Mouse (Mus musculus): ENCODE measurements at regions not wholly inside any gene's neighbourhood (a gene's known extent, or its start where the extent isn't known, plus 50 kb on each side); places are given as distances from the start of the nearest gene placed in this dataset.
A peak's percentile ranks its signal among the peaks of the same experiment; 100 is the strongest.
"Not testable (repeated sequence)": the region's sequence is repeated elsewhere in the genome, so short reads cannot be mapped to it uniquely, and the experiment has no call there.

DNA sequence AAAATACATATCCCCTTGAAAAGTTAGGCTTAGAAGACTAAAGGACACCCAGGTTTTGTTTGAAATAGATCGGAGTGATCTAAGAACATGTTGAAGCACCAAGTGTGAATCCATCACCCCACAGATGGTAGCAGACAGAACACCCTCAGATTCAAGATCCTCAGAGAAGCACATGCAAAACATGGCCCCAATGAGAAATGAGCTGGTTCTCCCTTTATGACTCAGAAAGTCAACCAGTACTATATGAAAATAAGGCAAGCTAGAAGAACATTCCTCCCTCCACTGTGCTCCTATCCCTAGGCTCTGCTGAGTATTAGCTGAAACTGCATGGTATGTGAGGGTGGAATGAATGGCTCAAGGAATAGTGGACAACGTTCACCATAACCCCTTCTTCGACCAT, 433.0 kb downstream of the Synb start:
- H3K36me3 ChIP-seq (ENCODE audit: control insufficient read depth, insufficient read depth, low read length, poor library complexity, severe bottlenecking): no peaks in the 10 kb centered on the region
- DNase-seq (ENCODE audit: low read depth, low spot score): no peak
- no peaks in the 10 kb centered on the region for H3K27me3 ChIP-seq (ENCODE audit: control insufficient read depth, insufficient read depth, low read length, poor library complexity, severe bottlenecking)

DNA sequence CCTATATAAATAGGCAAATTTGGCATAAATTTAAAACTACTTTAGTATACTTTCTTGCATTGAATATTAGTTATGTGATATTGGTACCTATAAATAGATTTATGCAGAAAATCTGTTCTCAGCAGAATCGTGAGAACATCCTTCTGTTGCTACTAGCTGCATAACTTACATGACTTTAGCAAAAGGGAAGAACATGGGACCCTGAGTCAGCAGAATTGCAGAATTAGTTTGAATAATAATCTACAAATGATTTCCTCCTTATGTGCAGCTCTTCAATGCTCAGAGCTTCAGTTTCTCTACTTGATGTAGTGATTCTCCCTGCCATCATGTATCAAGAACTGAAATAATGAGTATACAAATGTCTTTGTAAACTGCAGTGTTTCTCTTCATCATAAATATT, 436.2 kb downstream of the Synb start:
- no peak for DNase-seq (ENCODE audit: low read depth, low spot score)

GRCm38 (mm10) chr14:68848506-68848905, 445.6 kb downstream of the Synb start:
- H3K36me3 ChIP-seq (ENCODE audit: control insufficient read depth, insufficient read depth, low read length, poor library complexity, severe bottlenecking): no peaks in the 10 kb centered on the region
- H3K27me3 ChIP-seq (ENCODE audit: control insufficient read depth, insufficient read depth, low read length, poor library complexity, severe bottlenecking): no peaks in the 10 kb centered on the region
- no peak for DNase-seq (ENCODE audit: low read depth, low spot score)

More for the DNA sequence above, 436.2 kb downstream of the Synb start:
- no peaks in the 10 kb centered on the region for H3K27me3 ChIP-seq (ENCODE audit: control insufficient read depth, insufficient read depth, low read length, poor library complexity, severe bottlenecking)
- no peaks in the 10 kb centered on the region for H3K36me3 ChIP-seq (ENCODE audit: control insufficient read depth, insufficient read depth, low read length, poor library complexity, severe bottlenecking)

- DNase-seq (ENCODE audit: low read depth, low spot score): no peak
- Histone ChIP-seq H3K36me3 (ENCODE audit: control insufficient read depth, insufficient read depth, low read length, poor library complexity, severe bottlenecking) (no peaks in the 10 kb centered on the region), H3K27me3 (ENCODE audit: control insufficient read depth, insufficient read depth, low read length, poor library complexity, severe bottlenecking) (no peaks in the 10 kb centered on the region)
Observed at GRCm38 (mm10) chr14:68847609-68848008, 446.5 kb downstream of the Synb start.

DNA sequence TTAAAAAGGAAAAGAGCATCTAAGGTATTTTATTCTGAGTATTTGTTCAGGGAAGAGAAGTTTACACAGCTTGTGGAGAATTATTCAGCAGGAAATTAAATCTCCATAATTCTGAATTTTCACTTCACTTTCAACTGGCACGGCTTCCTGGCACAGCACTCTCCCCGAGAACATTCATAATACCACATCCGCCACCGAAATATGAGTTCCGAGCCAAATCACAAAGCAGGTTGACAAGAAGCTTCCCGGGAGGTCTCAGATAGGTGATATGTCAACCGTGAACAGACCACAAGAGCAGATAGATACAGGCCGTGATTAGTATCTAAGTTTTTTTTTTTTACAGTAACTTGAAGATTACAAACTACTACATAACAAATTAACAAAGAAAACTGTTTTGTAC, 473.9 kb downstream of the Synb start:
- no peak for DNase-seq (ENCODE audit: low read depth, low spot score)
- Histone ChIP-seq H3K36me3 (ENCODE audit: control insufficient read depth, insufficient read depth, low read length, poor library complexity, severe bottlenecking) (no peaks in the 10 kb centered on the region), H3K27me3 (ENCODE audit: control insufficient read depth, insufficient read depth, low read length, poor library complexity, severe bottlenecking) (no peaks in the 10 kb centered on the region)

- H3K36me3 ChIP-seq (ENCODE audit: control insufficient read depth, insufficient read depth, low read length, poor library complexity, severe bottlenecking): no peaks in the 10 kb centered on the region
- H3K27me3 ChIP-seq (ENCODE audit: control insufficient read depth, insufficient read depth, low read length, poor library complexity, severe bottlenecking): no peaks in the 10 kb centered on the region
- DNase-seq (ENCODE audit: low read depth, low spot score): no peak
Observed at GRCm38 (mm10) chr14:68808976-68809375, 485.1 kb downstream of the Synb start.

DNA sequence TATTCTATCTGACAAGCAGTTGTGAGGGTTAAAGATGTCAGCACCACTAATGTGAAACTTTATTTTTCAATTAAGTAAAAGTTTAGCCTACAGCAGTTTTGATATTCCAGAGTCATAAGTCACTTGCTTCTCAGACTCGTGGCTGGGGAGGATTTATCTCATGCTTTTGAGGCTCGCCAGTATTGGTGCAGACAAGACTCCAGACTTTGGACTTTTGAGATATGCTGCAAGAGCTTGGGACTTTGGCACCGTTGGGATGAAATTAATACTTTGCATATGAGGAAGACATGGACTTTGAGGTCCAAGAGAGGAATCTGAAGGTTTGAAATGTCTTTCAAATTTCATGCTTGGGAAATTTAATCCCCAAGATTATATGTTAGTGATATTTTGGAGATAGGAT, 486.2 kb downstream of the Synb start:
- Histone ChIP-seq H3K27me3 (ENCODE audit: control insufficient read depth, insufficient read depth, low read length, poor library complexity, severe bottlenecking) (no peaks in the 10 kb centered on the region), H3K36me3 (ENCODE audit: control insufficient read depth, insufficient read depth, low read length, poor library complexity, severe bottlenecking) (no peaks in the 10 kb centered on the region)
- no peak for DNase-seq (ENCODE audit: low read depth, low spot score)

- Histone ChIP-seq H3K27me3 (ENCODE audit: control insufficient read depth, insufficient read depth, low read length, poor library complexity, severe bottlenecking) (no peaks in the 10 kb centered on the region), H3K36me3 (ENCODE audit: control insufficient read depth, insufficient read depth, low read length, poor library complexity, severe bottlenecking) (no peaks in the 10 kb centered on the region)
- DNase-seq (ENCODE audit: low read depth, low spot score): no peak
Observed at GRCm38 (mm10) chr14:68806646-68807045, 487.5 kb downstream of the Synb start.

GRCm38 (mm10) chr14:68784395-68784794, 509.7 kb downstream of the Synb start:
- Histone ChIP-seq H3K27me3 (ENCODE audit: control insufficient read depth, insufficient read depth, low read length, poor library complexity, severe bottlenecking) (no peaks in the 10 kb centered on the region), H3K36me3 (ENCODE audit: control insufficient read depth, insufficient read depth, low read length, poor library complexity, severe bottlenecking) (no peaks in the 10 kb centered on the region)
- DNase-seq (ENCODE audit: low read depth, low spot score): no peak

DNA sequence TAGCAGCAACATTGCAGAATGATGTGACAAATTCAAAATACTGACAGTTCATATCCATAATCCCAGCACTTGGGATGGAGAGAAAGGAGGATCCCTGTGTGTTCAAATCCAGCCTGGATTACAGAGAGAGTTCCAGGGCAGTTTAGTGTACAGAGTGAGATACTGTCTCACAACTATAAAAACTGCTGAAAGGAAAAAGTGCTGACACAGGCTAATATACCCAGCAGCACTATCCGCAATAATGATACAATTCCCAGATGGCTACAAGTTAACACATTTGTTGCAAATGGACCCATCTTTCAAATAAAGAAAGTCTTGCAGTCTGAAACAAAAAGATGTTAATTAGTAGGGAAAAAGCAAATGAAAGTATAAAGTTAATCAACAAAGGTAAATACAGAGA, 510.9 kb downstream of the Synb start:
- Histone ChIP-seq H3K27me3 (ENCODE audit: control insufficient read depth, insufficient read depth, low read length, poor library complexity, severe bottlenecking) (no peaks in the 10 kb centered on the region), H3K36me3 (ENCODE audit: control insufficient read depth, insufficient read depth, low read length, poor library complexity, severe bottlenecking) (no peaks in the 10 kb centered on the region)
- no peak for DNase-seq (ENCODE audit: low read depth, low spot score)

GRCm38 (mm10) chr14:68770411-68770810, 523.7 kb downstream of the Synb start:
- no peaks in the 10 kb centered on the region for H3K36me3 ChIP-seq (ENCODE audit: control insufficient read depth, insufficient read depth, low read length, poor library complexity, severe bottlenecking)
- DNase-seq (ENCODE audit: low read depth, low spot score): no peak
- H3K27me3 ChIP-seq (ENCODE audit: control insufficient read depth, insufficient read depth, low read length, poor library complexity, severe bottlenecking): no peaks in the 10 kb centered on the region

GRCm38 (mm10) chr14:68762916-68763315, 531.2 kb downstream of the Synb start:
- Histone ChIP-seq H3K36me3 (ENCODE audit: control insufficient read depth, insufficient read depth, low read length, poor library complexity, severe bottlenecking) (no peaks in the 10 kb centered on the region), H3K27me3 (ENCODE audit: control insufficient read depth, insufficient read depth, low read length, poor library complexity, severe bottlenecking) (no peaks in the 10 kb centered on the region)
- DNase-seq (ENCODE audit: low read depth, low spot score): no peak

DNA sequence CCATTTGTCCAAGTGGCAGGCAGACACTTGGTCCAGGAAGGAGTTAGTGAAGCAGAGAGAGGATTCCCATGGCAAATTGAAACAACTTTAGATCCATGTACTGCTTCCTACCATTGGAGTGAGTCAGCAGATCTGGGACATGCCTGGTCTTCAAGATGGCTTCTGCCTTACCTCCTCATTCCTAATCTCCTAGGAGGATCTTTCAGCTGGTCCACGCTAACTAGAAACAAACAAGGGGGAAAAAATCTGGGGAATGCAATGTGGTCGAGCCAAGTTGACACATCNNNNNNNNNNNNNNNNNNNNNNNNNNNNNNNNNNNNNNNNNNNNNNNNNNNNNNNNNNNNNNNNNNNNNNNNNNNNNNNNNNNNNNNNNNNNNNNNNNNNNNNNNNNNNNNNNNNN, 549.4 kb downstream of the Synb start:
- H3K36me3 ChIP-seq (ENCODE audit: control insufficient read depth, insufficient read depth, low read length, poor library complexity, severe bottlenecking): no peaks in the 10 kb centered on the region
- DNase-seq (ENCODE audit: low read depth, low spot score): no peak
- H3K27me3 ChIP-seq (ENCODE audit: control insufficient read depth, insufficient read depth, low read length, poor library complexity, severe bottlenecking): no peaks in the 10 kb centered on the region

DNA sequence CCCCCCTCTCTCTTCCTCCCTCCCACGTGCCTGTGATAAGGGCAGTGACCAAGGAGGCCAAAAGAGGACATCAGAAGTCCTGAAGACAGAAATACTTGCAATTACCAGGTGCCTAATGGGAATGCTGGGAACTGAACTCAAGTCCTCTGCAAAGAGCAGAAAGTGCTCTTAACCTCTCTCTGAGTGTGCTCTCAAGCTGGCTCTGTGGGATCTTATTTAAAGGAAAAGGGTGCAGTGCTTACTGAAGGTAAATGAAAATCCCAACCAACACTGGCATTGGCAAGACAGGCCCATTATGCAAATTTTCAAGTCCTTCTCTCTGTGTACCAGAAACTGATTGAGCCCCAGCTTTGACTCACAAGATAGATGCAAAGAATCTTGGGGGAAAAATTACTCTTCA, 555.6 kb downstream of the Synb start:
- H3K27me3 ChIP-seq (ENCODE audit: control insufficient read depth, insufficient read depth, low read length, poor library complexity, severe bottlenecking): no peaks in the 10 kb centered on the region; the same call in 1 of the 2 replicates
- no peak for DNase-seq (ENCODE audit: low read depth, low spot score)

DNA sequence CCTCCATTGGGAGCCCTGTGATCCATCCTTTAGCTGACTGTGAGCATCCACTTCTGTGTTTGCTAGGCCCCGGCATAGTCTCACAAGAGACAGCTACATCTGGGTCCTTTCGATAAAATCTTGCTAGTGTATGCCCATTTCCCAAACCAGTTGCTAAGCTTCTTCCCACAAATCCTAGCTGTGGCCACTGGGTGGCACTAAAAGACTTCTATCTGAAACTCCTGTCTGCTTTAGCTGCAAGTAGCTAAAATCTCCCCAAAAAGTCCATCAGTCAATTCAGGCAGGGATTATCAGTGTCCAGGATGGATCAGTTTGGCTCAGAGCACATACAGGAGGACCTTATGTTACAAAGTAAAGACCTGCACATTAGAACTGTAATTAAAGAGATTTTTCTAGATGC, 558.3 kb downstream of the Synb start:
- H3K36me3 ChIP-seq (ENCODE audit: control insufficient read depth, insufficient read depth, low read length, poor library complexity, severe bottlenecking); H3K27me3 ChIP-seq (ENCODE audit: control insufficient read depth, insufficient read depth, low read length, poor library complexity, severe bottlenecking): not testable (repeated sequence)
- DNase-seq (ENCODE audit: low read depth, low spot score): peak; percentile 89

More for the DNA sequence above, 555.6 kb downstream of the Synb start:
- H3K36me3 ChIP-seq (ENCODE audit: control insufficient read depth, insufficient read depth, low read length, poor library complexity, severe bottlenecking): no peaks in the 10 kb centered on the region

GRCm38 (mm10) chr14:68721156-68721555, 572.9 kb downstream of the Synb start:
- H3K36me3 ChIP-seq (ENCODE audit: control insufficient read depth, insufficient read depth, low read length, poor library complexity, severe bottlenecking): no peaks in the 10 kb centered on the region
- H3K27me3 ChIP-seq (ENCODE audit: control insufficient read depth, insufficient read depth, low read length, poor library complexity, severe bottlenecking): no peaks in the 10 kb centered on the region
- no peak for DNase-seq (ENCODE audit: low read depth, low spot score)

Measured in splenic B cell, adult 2 months (primary cell).